In genomic region chr19:44189056-44189455, GRCm38 (mm10) we compare ENCODE assay signal across 26 mouse cellular contexts. TPM values are rescaled to one million over a fixed set of nuclear protein-coding genes. Genes with fewer than 3 reads are reported as not detected.
DNase-seq lines count a peak whose midpoint lies in the region; ATAC-seq and TF ChIP-seq lines count a peak whose summit lies in the region.
"Had no signal": no experiment of that assay in that cellular context is flagged by ENCODE, and none has a peak within 500 bp of the region (broad histone marks: within the 10 kb centered on the region; RNA-seq: fewer than 3 reads in every experiment).

No protein-coding gene starts in this region.

- H3K27me3 ChIP-seq in embryonic facial prominence, embryonic 14.5 days (replicated peaks; ENCODE audit: control insufficient read depth, insufficient read depth, low read length): no peaks in the 10 kb centered on the region
- no peaks in the 10 kb centered on the region for H3K27me3 ChIP-seq in embryonic facial prominence, embryonic 10.5 days (replicated peaks; ENCODE audit: low read depth, poor library complexity, severe bottlenecking)
- H3K27me3 ChIP-seq: embryonic facial prominence, embryonic 13.5 days; forebrain, embryonic 15.5 days had no signal

- TF ChIP-seq CTCF in layer of hippocampus, adult 2 months (conservative IDR thresholded peaks at IDR 0.05): no peak
- no peak for TF ChIP-seq CTCF in brain, embryonic 14.5 days (IDR thresholded peaks at IDR 0.05; ENCODE audit: borderline replicate concordance, extremely low read depth, insufficient read depth, insufficient read length)

- no peak overlapping the region for H3K4me3 ChIP-seq in embryonic facial prominence, embryonic 14.5 days (ENCODE audit: low read depth, low read length)
- H3K4me3 ChIP-seq in embryonic facial prominence, embryonic 10.5 days: no peak overlapping the region
- no peak overlapping the region for H3K4me3 ChIP-seq in layer of hippocampus, adult 2 months
- H3K4me3 ChIP-seq: embryonic facial prominence, embryonic 13.5 days; forebrain, embryonic 15.5 days had no signal

- WGBS in embryonic facial prominence, embryonic 14.5 days: 74% methylated on average over 4 of the region's 4 CpGs
- 90% methylated on average over 4 of the region's 4 CpGs for WGBS in embryonic facial prominence, embryonic 10.5 days

- no peaks in the 10 kb centered on the region for H3K36me3 ChIP-seq in embryonic facial prominence, embryonic 14.5 days (ENCODE audit: control insufficient read depth, insufficient read depth, low read length)
- H3K36me3 ChIP-seq in embryonic facial prominence, embryonic 10.5 days (replicated peaks): no peaks in the 10 kb centered on the region
- H3K36me3 ChIP-seq: embryonic facial prominence, embryonic 13.5 days; forebrain, embryonic 15.5 days; G1E had no signal

- H3K4me2 ChIP-seq in embryonic facial prominence, embryonic 14.5 days (ENCODE audit: low read depth, low read length): no peak overlapping the region
- H3K4me2 ChIP-seq: embryonic facial prominence, embryonic 13.5 days; forebrain, embryonic 15.5 days had no signal

- no peak overlapping the region for H3K9ac ChIP-seq in embryonic facial prominence, embryonic 14.5 days (ENCODE audit: low read depth, low read length)
- H3K9ac ChIP-seq: embryonic facial prominence, embryonic 13.5 days; forebrain, embryonic 15.5 days; forebrain, postnatal 0 days had no signal

- peak; percentile 34 for DNase-seq in embryonic facial prominence, embryonic 14.5 days (ENCODE audit: low spot score)
- no peak for DNase-seq in embryonic facial prominence, embryonic 10.5 days (ENCODE audit: low spot score)
- no peak for DNase-seq in layer of hippocampus, adult 2 months (ENCODE audit: low spot score in 2 of 2)
- DNase-seq in layer of hippocampus, postnatal 14 days (ENCODE audit: low spot score in 2 of 2): no peak
- DNase-seq in urinary bladder, postnatal 25 days (ENCODE audit: low spot score): peak; percentile 27
- DNase-seq in urinary bladder, postnatal 10 days (ENCODE audit: low spot score): no peak
- DNase-seq in brain, embryonic 14.5 days (ENCODE audit: low read depth): peak; percentile 10
- DNase-seq: adrenal gland, adult 8-10 months; adrenal gland, postnatal 14 days; adrenal gland, postnatal 36 days; B cell, adult 2 months; cerebellum, adult 11-12 months; cerebellum, adult 2 months; cerebellum, adult 9-10 months; cerebellum, postnatal 10 days; cerebellum, postnatal 25 days; forebrain, postnatal 0 days had no signal

- TF ChIP-seq POLR2A in brain, embryonic 14.5 days (IDR thresholded peaks at IDR 0.05; ENCODE audit: borderline replicate concordance, extremely low read depth, insufficient read depth, insufficient read length, poor library complexity, severe bottlenecking): no peak

- ATAC-seq in embryonic facial prominence, embryonic 14.5 days (ENCODE audit: low read depth): no peak
- ATAC-seq: activated CD4-positive, CD25-positive, alpha-beta regulatory T cell, adult 4 months; CD4-positive, CD25-positive, alpha-beta regulatory T cell, adult 4 months; forebrain, embryonic 15.5 days; forebrain, postnatal 0 days; Patski had no signal

- H3K27ac ChIP-seq in embryonic facial prominence, embryonic 14.5 days (replicated peaks; ENCODE audit: low read depth, low read length): no peak overlapping the region
- no peak overlapping the region for H3K27ac ChIP-seq in embryonic facial prominence, embryonic 10.5 days (replicated peaks)
- H3K27ac ChIP-seq in layer of hippocampus, adult 2 months: peak overlapping the region; percentile 37; the same call in 1 of the 2 replicates
- H3K27ac ChIP-seq: embryonic facial prominence, embryonic 13.5 days; forebrain, embryonic 15.5 days had no signal

- no peaks in the 10 kb centered on the region for H3K9me3 ChIP-seq in embryonic facial prominence, embryonic 14.5 days (ENCODE audit: control insufficient read depth, low read length)
- H3K9me3 ChIP-seq in embryonic facial prominence, embryonic 10.5 days: no peaks in the 10 kb centered on the region
- H3K9me3 ChIP-seq: embryonic facial prominence, embryonic 13.5 days; forebrain, embryonic 15.5 days; G1E had no signal

- H3K4me1 ChIP-seq in embryonic facial prominence, embryonic 14.5 days (ENCODE audit: control insufficient read depth, insufficient read depth, low read length): no peaks in the 10 kb centered on the region
- H3K4me1 ChIP-seq in embryonic facial prominence, embryonic 10.5 days: peaks cover 14% of the 10 kb centered on the region
- H3K4me1 ChIP-seq: embryonic facial prominence, embryonic 13.5 days; forebrain, embryonic 15.5 days had no signal

RNA-seq across cellular contexts. Expression of gene Pkd2l1, which starts 3.2 kb away (rescaled TPM):
- polyA plus RNA-seq in embryonic facial prominence, embryonic 14.5 days (2014; fragmentation: Nextera tagmentation; extraction: Ambion mirVana): 0.11 TPM in 1 of 2 replicates, not detected in the other
- polyA plus RNA-seq in embryonic facial prominence, embryonic 10.5 days (2016; fragmentation: Nextera tagmentation; extraction: Ambion mirVana): 0.07 and 0.19 TPM in 2 replicates
- total RNA-seq in layer of hippocampus, adult 2 months (2021): under 1 TPM; 0.15 to 0.31 TPM
- total RNA-seq in layer of hippocampus, postnatal 14 days (2021): not detected
- polyA plus RNA-seq in brain, embryonic 14.5 days (2012; rRNA removed): 0.19 and 0.26 TPM in 2 replicates
- total RNA-seq: adrenal gland, adult 18-20 months; adrenal gland, adult 8-10 months; adrenal gland, postnatal 14 days; adrenal gland, postnatal 36 days; G1E had no signal
- polyA plus RNA-seq: CD4-positive, CD25-positive, alpha-beta regulatory T cell, adult 4 months; embryonic facial prominence, embryonic 11.5 days; embryonic facial prominence, embryonic 13.5 days; G1E had no signal

RNA-seq across cellular contexts. Expression of gene Scd3, which starts 14.0 kb away (rescaled TPM):
- 0.22 and 0.36 TPM in 2 replicates for polyA plus RNA-seq in embryonic facial prominence, embryonic 14.5 days (2014; fragmentation: Nextera tagmentation; extraction: Ambion mirVana)
- 0.48 and 0.64 TPM in 2 replicates for polyA plus RNA-seq in embryonic facial prominence, embryonic 10.5 days (2016; fragmentation: Nextera tagmentation; extraction: Ambion mirVana)
- 1 to 10 TPM; 1.6 to 2.2 TPM for total RNA-seq in layer of hippocampus, adult 2 months (2021)
- under 1 TPM; 0.62 TPM for total RNA-seq in layer of hippocampus, postnatal 14 days (2021)
- polyA plus RNA-seq in brain, embryonic 14.5 days (2012; rRNA removed): 3.1 and 3.5 TPM in 2 replicates
- total RNA-seq: adrenal gland, postnatal 14 days; CH12.LX had no signal
- polyA plus RNA-seq: activated CD4-positive, CD25-positive, alpha-beta regulatory T cell, adult 4 months; CD4-positive, CD25-positive, alpha-beta regulatory T cell, adult 4 months; G1E had no signal

RNA-seq across cellular contexts. Expression of gene Bloc1s2, which starts 42.8 kb away (rescaled TPM):
- polyA plus RNA-seq in embryonic facial prominence, embryonic 14.5 days (2014; fragmentation: Nextera tagmentation; extraction: Ambion mirVana): 79.1 and 79.6 TPM in 2 replicates
- polyA plus RNA-seq in embryonic facial prominence, embryonic 10.5 days (2016; fragmentation: Nextera tagmentation; extraction: Ambion mirVana): 98.1 and 99.3 TPM in 2 replicates
- total RNA-seq in layer of hippocampus, adult 2 months (2021): 10 to 100 TPM; 58.3 to 60.8 TPM
- total RNA-seq in layer of hippocampus, postnatal 14 days (2021): 10 to 100 TPM; 66.4 to 67.3 TPM
- polyA plus RNA-seq in brain, embryonic 14.5 days (2012; rRNA removed): 91.2 and 104 TPM in 2 replicates

RNA-seq across cellular contexts. Expression of gene Cwf19l1, which starts 53.4 kb away (rescaled TPM):
- 23.0 and 29.5 TPM in 2 replicates for polyA plus RNA-seq in embryonic facial prominence, embryonic 14.5 days (2014; fragmentation: Nextera tagmentation; extraction: Ambion mirVana)
- polyA plus RNA-seq in embryonic facial prominence, embryonic 10.5 days (2016; fragmentation: Nextera tagmentation; extraction: Ambion mirVana): 41.1 and 45.4 TPM in 2 replicates
- total RNA-seq in layer of hippocampus, adult 2 months (2021): 10 to 100 TPM; 18.0 to 19.4 TPM
- total RNA-seq in layer of hippocampus, postnatal 14 days (2021): 10 to 100 TPM; 16.2 to 16.6 TPM
- 30.7 and 31.7 TPM in 2 replicates for polyA plus RNA-seq in brain, embryonic 14.5 days (2012; rRNA removed)

Comparison
In these comparisons a context has a peak if more than half of its experiments do, and no peak if none do; other contexts are left out.
1. DNase-seq: peak in embryonic facial prominence, embryonic 14.5 days (single experiment), urinary bladder, postnatal 25 days (single experiment) and brain, embryonic 14.5 days (single experiment); none in embryonic facial prominence, embryonic 10.5 days (single experiment), layer of hippocampus, adult 2 months (0 of 2), layer of hippocampus, postnatal 14 days (0 of 2) and urinary bladder, postnatal 10 days (single experiment).